Mouse (Mus musculus): ENCODE results near the gene Dok5. TPM values are rescaled to one million over a fixed set of nuclear protein-coding genes. Genes with fewer than 3 reads are reported as not detected.
A peak's percentile ranks its signal among the peaks of the same experiment; 100 is the strongest.

Dok5 gene
- polyA plus RNA-seq, 1 experiment from 2014 or later: 0.21 TPM

DNA sequence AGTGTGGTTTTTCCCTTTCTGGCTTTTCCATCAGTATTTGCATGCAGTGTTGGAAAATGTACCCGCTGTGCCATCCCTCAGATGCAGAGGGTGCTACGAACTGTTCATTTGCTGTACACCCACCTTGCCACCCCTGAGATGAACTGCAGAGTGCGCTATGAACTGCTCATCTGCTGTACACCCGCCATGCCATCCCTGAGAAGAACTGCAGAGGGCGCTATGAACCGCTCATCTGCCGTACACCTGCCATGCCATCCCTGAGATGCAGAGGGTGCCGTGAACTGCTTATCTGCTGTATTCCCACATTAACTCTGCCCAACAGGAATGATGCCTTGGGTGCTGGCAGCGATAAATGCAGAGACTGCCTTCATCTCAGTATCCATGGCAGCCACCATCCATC is 171.8 kb downstream of the Dok5 start:
- Histone ChIP-seq H3K9ac (replicated peaks) (no peak overlapping the region), H3K27me3 (ENCODE audit: insufficient read depth, low read length) (no peaks in the 10 kb centered on the region), H3K4me3 (ENCODE audit: low read depth, low read length) (no peak overlapping the region), H3K4me2 (ENCODE audit: low read depth, low read length) (no peak overlapping the region), H3K4me1 (ENCODE audit: insufficient read depth) (no peaks in the 10 kb centered on the region), H3K9me3 (ENCODE audit: low read length) (no peaks in the 10 kb centered on the region), H3K27ac (ENCODE audit: low read depth) (no peak overlapping the region), H3K36me3 (replicated peaks; ENCODE audit: insufficient read depth, low read length) (no peaks in the 10 kb centered on the region)
- no peak for ATAC-seq
- no peak for DNase-seq
- TF ChIP-seq CTCF (IDR thresholded peaks at IDR 0.05; ENCODE audit: low read depth) (no peak), EP300 (IDR thresholded peaks at IDR 0.05; ENCODE audit: low read depth) (no peak)
- 83% methylated on average over 9 of the region's 9 CpGs for WGBS (ENCODE audit: insufficient replicate concordance)

DNA sequence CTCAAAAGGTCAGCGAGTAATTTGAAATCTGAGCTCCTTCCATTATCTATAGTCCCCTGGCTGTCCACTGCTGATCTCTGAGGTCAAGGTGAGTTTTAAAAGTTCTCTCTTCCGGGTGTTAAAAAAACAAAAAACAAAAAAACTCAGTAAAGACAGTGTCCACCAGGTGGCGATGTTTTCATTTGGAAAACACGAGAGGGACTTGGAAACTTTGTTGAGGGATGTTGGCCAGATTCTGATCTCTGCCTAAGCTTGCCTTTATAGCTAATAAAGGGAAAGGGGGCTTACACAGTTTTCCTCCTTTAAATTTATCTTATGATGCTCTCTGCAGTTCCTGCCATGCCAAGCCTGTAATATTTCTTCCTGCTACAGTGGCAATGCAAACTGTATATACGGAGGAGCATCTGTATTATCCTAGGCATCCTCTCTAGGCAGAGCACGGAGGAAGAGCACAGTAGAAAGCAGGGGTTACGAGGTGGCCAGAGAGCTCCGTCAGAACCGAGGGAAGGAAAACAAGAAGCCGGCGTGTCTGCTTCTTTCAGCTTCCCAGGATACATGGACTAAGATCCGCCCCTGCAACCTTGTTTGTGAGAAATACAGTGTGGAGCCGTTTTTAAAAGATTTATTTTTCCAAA is 181.1 kb downstream of the Dok5 start:
- TF ChIP-seq EP300 (IDR thresholded peaks at IDR 0.05; ENCODE audit: low read depth) (no peak), CTCF (IDR thresholded peaks at IDR 0.05; ENCODE audit: low read depth) (peak; percentile 62)
- Histone ChIP-seq H3K9ac (replicated peaks) (no peak overlapping the region), H3K36me3 (replicated peaks; ENCODE audit: insufficient read depth, low read length) (no peaks in the 10 kb centered on the region), H3K4me3 (ENCODE audit: low read depth, low read length) (no peak overlapping the region), H3K27me3 (ENCODE audit: insufficient read depth, low read length) (no peaks in the 10 kb centered on the region), H3K4me1 (ENCODE audit: insufficient read depth) (no peaks in the 10 kb centered on the region), H3K9me3 (ENCODE audit: low read length) (no peaks in the 10 kb centered on the region), H3K4me2 (ENCODE audit: low read depth, low read length) (no peak overlapping the region), H3K27ac (ENCODE audit: low read depth) (no peak overlapping the region)
- ATAC-seq (no peak), DNase-seq (peak; percentile 19)
- WGBS (ENCODE audit: insufficient replicate concordance): 46% methylated on average over 13 of the region's 13 CpGs

- 73% methylated on average over 11 of the region's 11 CpGs for WGBS (ENCODE audit: insufficient replicate concordance)
- TF ChIP-seq CTCF (IDR thresholded peaks at IDR 0.05; ENCODE audit: low read depth) (no peak), EP300 (IDR thresholded peaks at IDR 0.05; ENCODE audit: low read depth) (no peak)
- Histone ChIP-seq H3K27me3 (ENCODE audit: insufficient read depth, low read length) (no peaks in the 10 kb centered on the region), H3K4me2 (ENCODE audit: low read depth, low read length) (no peak overlapping the region), H3K9me3 (ENCODE audit: low read length) (no peaks in the 10 kb centered on the region), H3K4me3 (ENCODE audit: low read depth, low read length) (no peak overlapping the region), H3K4me1 (ENCODE audit: insufficient read depth) (no peaks in the 10 kb centered on the region), H3K36me3 (replicated peaks; ENCODE audit: insufficient read depth, low read length) (no peaks in the 10 kb centered on the region), H3K9ac (replicated peaks) (no peak overlapping the region), H3K27ac (ENCODE audit: low read depth) (no peak overlapping the region)
- DNase-seq (no peak), ATAC-seq (no peak)
These were observed 182.3 kb downstream of the Dok5 start for GRCm38 (mm10) chr2:170913863-170914262.

DNA sequence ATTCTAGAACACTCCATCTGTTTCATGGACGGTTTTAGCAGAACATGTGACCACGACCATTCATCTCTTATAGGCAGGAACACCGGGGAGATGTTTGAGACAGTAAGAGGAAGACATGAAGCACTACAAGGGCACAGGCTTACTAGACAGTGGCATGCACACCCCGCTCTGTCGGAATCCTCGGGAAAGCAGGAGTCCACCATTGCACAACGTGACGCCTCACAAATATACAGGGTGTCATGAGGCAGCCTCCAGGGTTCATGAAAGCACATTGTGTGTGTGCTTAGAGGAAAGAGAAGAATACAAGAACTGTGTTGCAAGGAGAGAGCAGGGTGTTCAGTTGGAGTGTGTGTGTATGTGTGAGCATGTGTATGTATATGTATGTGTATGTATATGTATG is 184.0 kb downstream of the Dok5 start:
- Histone ChIP-seq H3K36me3 (replicated peaks; ENCODE audit: insufficient read depth, low read length) (no peaks in the 10 kb centered on the region), H3K4me2 (ENCODE audit: low read depth, low read length) (no peak overlapping the region), H3K4me1 (ENCODE audit: insufficient read depth) (no peaks in the 10 kb centered on the region), H3K27me3 (ENCODE audit: insufficient read depth, low read length) (no peaks in the 10 kb centered on the region), H3K4me3 (ENCODE audit: low read depth, low read length) (no peak overlapping the region), H3K9me3 (ENCODE audit: low read length) (no peaks in the 10 kb centered on the region), H3K9ac (replicated peaks) (no peak overlapping the region), H3K27ac (ENCODE audit: low read depth) (no peak overlapping the region)
- DNase-seq (no peak), ATAC-seq (no peak)
- TF ChIP-seq CTCF (IDR thresholded peaks at IDR 0.05; ENCODE audit: low read depth): no peak
- no peak for TF ChIP-seq EP300 (IDR thresholded peaks at IDR 0.05; ENCODE audit: low read depth)
- WGBS (ENCODE audit: insufficient replicate concordance): 83% methylated on average over 8 of the region's 8 CpGs

- Histone ChIP-seq H3K4me3 (ENCODE audit: low read depth, low read length) (no peak overlapping the region), H3K9me3 (ENCODE audit: low read length) (no peaks in the 10 kb centered on the region), H3K27me3 (ENCODE audit: insufficient read depth, low read length) (no peaks in the 10 kb centered on the region), H3K9ac (replicated peaks) (no peak overlapping the region), H3K4me1 (ENCODE audit: insufficient read depth) (no peaks in the 10 kb centered on the region), H3K27ac (ENCODE audit: low read depth) (no peak overlapping the region), H3K36me3 (replicated peaks; ENCODE audit: insufficient read depth, low read length) (no peaks in the 10 kb centered on the region), H3K4me2 (ENCODE audit: low read depth, low read length) (no peak overlapping the region)
- WGBS (ENCODE audit: insufficient replicate concordance): 49% methylated on average over 3 of the region's 3 CpGs
- no peak for TF ChIP-seq CTCF (IDR thresholded peaks at IDR 0.05; ENCODE audit: low read depth)
- no peak for TF ChIP-seq EP300 (IDR thresholded peaks at IDR 0.05; ENCODE audit: low read depth)
- DNase-seq: no peak
- no peak for ATAC-seq
These were observed 190.7 kb downstream of the Dok5 start for GRCm38 (mm10) chr2:170922260-170922659.

DNA sequence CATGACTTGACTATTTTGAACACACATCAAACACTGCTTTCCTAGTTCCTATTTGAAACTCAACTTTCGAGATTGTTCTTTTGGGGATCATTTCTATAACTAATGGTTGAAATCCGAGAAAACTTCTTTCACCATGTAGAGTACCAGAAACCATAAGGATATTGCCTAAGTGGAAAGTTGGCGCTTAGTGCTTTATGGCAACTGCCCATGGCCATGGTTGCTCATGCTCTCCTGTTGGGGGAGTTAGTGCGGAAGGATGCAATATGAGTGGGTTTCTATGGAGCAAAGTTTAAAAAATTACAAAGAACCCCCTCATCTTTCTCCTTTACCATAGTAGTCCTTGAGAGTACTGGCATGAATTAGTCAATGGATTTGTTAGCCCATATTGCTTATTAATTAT is 192.5 kb downstream of the Dok5 start:
- Histone ChIP-seq H3K9me3 (ENCODE audit: low read length) (no peaks in the 10 kb centered on the region), H3K27me3 (ENCODE audit: insufficient read depth, low read length) (no peaks in the 10 kb centered on the region), H3K27ac (ENCODE audit: low read depth) (no peak overlapping the region), H3K4me1 (ENCODE audit: insufficient read depth) (no peaks in the 10 kb centered on the region), H3K4me2 (ENCODE audit: low read depth, low read length) (no peak overlapping the region), H3K9ac (replicated peaks) (no peak overlapping the region), H3K36me3 (replicated peaks; ENCODE audit: insufficient read depth, low read length) (no peaks in the 10 kb centered on the region), H3K4me3 (ENCODE audit: low read depth, low read length) (no peak overlapping the region)
- no peak for TF ChIP-seq EP300 (IDR thresholded peaks at IDR 0.05; ENCODE audit: low read depth)
- no peak for TF ChIP-seq CTCF (IDR thresholded peaks at IDR 0.05; ENCODE audit: low read depth)
- ATAC-seq (no peak), DNase-seq (no peak)
- WGBS (ENCODE audit: insufficient replicate concordance): 73% methylated on average over 4 of the region's 4 CpGs

DNA sequence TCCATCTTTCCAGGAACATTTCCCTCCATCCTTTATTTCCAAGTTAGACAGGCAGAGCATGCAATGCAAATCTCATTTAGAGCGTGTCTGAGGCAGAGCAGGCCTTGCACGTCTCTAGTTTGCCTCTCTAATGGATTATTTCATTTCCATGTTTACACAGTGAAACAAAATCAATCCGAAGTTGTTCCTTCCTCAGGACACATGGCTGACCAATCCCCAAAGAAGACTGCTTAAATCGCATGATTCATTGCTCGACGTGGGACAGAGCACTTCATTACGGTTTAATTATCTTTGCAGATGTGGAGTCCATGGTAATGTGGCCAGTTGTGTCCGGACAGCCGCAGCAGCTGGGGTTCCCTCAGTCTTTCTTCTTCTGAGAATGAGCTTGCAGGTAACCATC is 194.6 kb downstream of the Dok5 start:
- Histone ChIP-seq H3K27me3 (ENCODE audit: insufficient read depth, low read length) (no peaks in the 10 kb centered on the region), H3K9ac (replicated peaks) (no peak overlapping the region), H3K4me2 (ENCODE audit: low read depth, low read length) (no peak overlapping the region), H3K27ac (ENCODE audit: low read depth) (no peak overlapping the region), H3K4me3 (ENCODE audit: low read depth, low read length) (no peak overlapping the region), H3K36me3 (replicated peaks; ENCODE audit: insufficient read depth, low read length) (no peaks in the 10 kb centered on the region), H3K9me3 (ENCODE audit: low read length) (no peaks in the 10 kb centered on the region), H3K4me1 (ENCODE audit: insufficient read depth) (no peaks in the 10 kb centered on the region)
- WGBS (ENCODE audit: insufficient replicate concordance): 77% methylated on average over 9 of the region's 9 CpGs
- TF ChIP-seq EP300 (IDR thresholded peaks at IDR 0.05; ENCODE audit: low read depth) (no peak), CTCF (IDR thresholded peaks at IDR 0.05; ENCODE audit: low read depth) (no peak)
- ATAC-seq (no peak), DNase-seq (no peak)

Other genes with a start within 250 kb of the Dok5 start
- 29.8 and 33.9 TPM in 2 replicates for gene Pfdn4, start 235.4 kb upstream of the Dok5 start, polyA plus RNA-seq (2015; fragmentation: Nextera tagmentation; extraction: Ambion mirVana)
- gene Cyp24a1, start 234.7 kb upstream of the Dok5 start, polyA plus RNA-seq (2015; fragmentation: Nextera tagmentation; extraction: Ambion mirVana): not detected in 2 replicates
- gene 4930470P17Rik, start 129.8 kb upstream of the Dok5 start, polyA plus RNA-seq (2015; fragmentation: Nextera tagmentation; extraction: Ambion mirVana): not detected in 2 replicates